8 mouse cellular contexts compared by ENCODE assay signal in genomic region chr19:47836701-47837526, GRCm38 (mm10). TPM values are rescaled to one million over a fixed set of nuclear protein-coding genes. Genes with fewer than 3 reads are reported as not detected.
DNase-seq lines count a peak whose midpoint lies in the region; ATAC-seq and TF ChIP-seq lines count a peak whose summit lies in the region.

No protein-coding gene starts in this region.

- WGBS in heart, embryonic 15.5 days = 4% methylated on average over 49 of the region's 49 CpGs
- WGBS in kidney, postnatal 0 days = 4% methylated on average over 48 of the region's 49 CpGs
- WGBS in liver, embryonic 16.5 days (ENCODE audit: insufficient replicate concordance) = 3% methylated on average over 49 of the region's 49 CpGs
- WGBS in neural tube, embryonic 11.5 days = 2% methylated on average over 47 of the region's 49 CpGs

- H3K9me3 ChIP-seq in heart, embryonic 15.5 days (replicated peaks) = no peaks in the 10 kb centered on the region
- H3K9me3 ChIP-seq in kidney, postnatal 0 days (replicated peaks; ENCODE audit: low read length) = no peaks in the 10 kb centered on the region
- no peaks in the 10 kb centered on the region for H3K9me3 ChIP-seq in liver, embryonic 16.5 days (replicated peaks; ENCODE audit: control insufficient read depth, low read length)
- H3K9me3 ChIP-seq in neural tube, embryonic 11.5 days (ENCODE audit: control insufficient read depth, low read length) = no peaks in the 10 kb centered on the region

- H3K4me1 ChIP-seq in embryonic fibroblast, embryonic 13.5 days (ENCODE audit: control insufficient read depth, insufficient read depth, low read length) = peaks cover 3% of the 10 kb centered on the region; the same call in 1 of the 2 replicates
- peaks cover 9% of the 10 kb centered on the region for H3K4me1 ChIP-seq in heart, embryonic 15.5 days (replicated peaks)
- no peaks in the 10 kb centered on the region for H3K4me1 ChIP-seq in kidney, postnatal 0 days (replicated peaks; ENCODE audit: insufficient read depth, low read length)
- H3K4me1 ChIP-seq in liver, embryonic 16.5 days (ENCODE audit: control insufficient read depth, low read depth, low read length) = no peaks in the 10 kb centered on the region; the same call in 1 of the 2 replicates
- H3K4me1 ChIP-seq in neural tube, embryonic 11.5 days (ENCODE audit: control insufficient read depth, insufficient read depth, low read length) = 0 out of 2 replicates have a peak, but pooled peaks cover 2% of the 10 kb centered on the region

- no peaks in the 10 kb centered on the region for H3K36me3 ChIP-seq in C2C12 (ENCODE audit: control insufficient read depth, insufficient read depth)
- no peaks in the 10 kb centered on the region for H3K36me3 ChIP-seq in heart, embryonic 15.5 days
- no peaks in the 10 kb centered on the region for H3K36me3 ChIP-seq in kidney, postnatal 0 days (ENCODE audit: insufficient read depth, low read length)
- H3K36me3 ChIP-seq in liver, embryonic 16.5 days (ENCODE audit: control insufficient read depth, insufficient read depth) = no peaks in the 10 kb centered on the region
- no peaks in the 10 kb centered on the region for H3K36me3 ChIP-seq in neural tube, embryonic 11.5 days (ENCODE audit: control insufficient read depth, insufficient read depth, low read length)

- H3ac ChIP-seq in C2C12 (ENCODE audit: control insufficient read depth, insufficient read length, low read depth) = peak overlapping the region; percentile 1

- H3K4me3 ChIP-seq in C2C12 (ENCODE audit: insufficient read depth, poor library complexity, severe bottlenecking) = no peak overlapping the region
- H3K4me3 ChIP-seq in embryonic fibroblast, embryonic 13.5 days (ENCODE audit: insufficient read depth, low read length) = peak overlapping the region; percentile 40
- peak overlapping the region; percentile 57 for H3K4me3 ChIP-seq in heart, embryonic 15.5 days
- H3K4me3 ChIP-seq in kidney, postnatal 0 days (replicated peaks; ENCODE audit: low read depth, low read length) = peak overlapping the region; percentile 33
- H3K4me3 ChIP-seq in liver, embryonic 16.5 days (ENCODE audit: low read depth, low read length) = peak overlapping the region; percentile 35
- peak overlapping the region; percentile 30 for H3K4me3 ChIP-seq in neural tube, embryonic 11.5 days (ENCODE audit: low read depth, low read length)

- peak; percentile 51 for DNase-seq in adrenal gland, postnatal 25 days
- DNase-seq in kidney, postnatal 0 days (ENCODE audit: low spot score) = peak; percentile 68
- DNase-seq in neural tube, embryonic 11.5 days (ENCODE audit: low spot score) = peak; percentile 82
- DNase-seq in testis, postnatal 10 days (ENCODE audit: low spot score) = peak; percentile 80

- H3K79me3 ChIP-seq in C2C12 (ENCODE audit: low read depth) = no peaks in the 10 kb centered on the region

- peak; percentile 80 for ATAC-seq in heart, embryonic 15.5 days (replicated peaks; ENCODE audit: insufficient number of reproducible peaks, insufficient read depth, low FRiP score, low read depth)
- ATAC-seq in kidney, postnatal 0 days (replicated peaks; ENCODE audit: low FRiP score, low read depth) = peak; percentile 91
- ATAC-seq in liver, embryonic 16.5 days (ENCODE audit: low read depth) = peak; percentile 21; the same call in 1 of the 2 replicates
- peak; percentile 92 for ATAC-seq in neural tube, embryonic 11.5 days (ENCODE audit: insufficient read depth, low FRiP score, low TSS enrichment)

- no peaks in the 10 kb centered on the region for H3K27me3 ChIP-seq in C2C12 (ENCODE audit: control insufficient read depth, insufficient read depth, insufficient read length)
- H3K27me3 ChIP-seq in heart, embryonic 15.5 days = peaks cover 26% of the 10 kb centered on the region
- peaks cover 4% of the 10 kb centered on the region; the same call in 1 of the 2 replicates for H3K27me3 ChIP-seq in kidney, postnatal 0 days (ENCODE audit: insufficient read depth, low read length)
- peaks cover 15% of the 10 kb centered on the region for H3K27me3 ChIP-seq in liver, embryonic 16.5 days (ENCODE audit: control insufficient read depth, insufficient read depth, low read depth, low read length)
- 0 out of 2 replicates have a peak, but pooled peaks cover 2% of the 10 kb centered on the region for H3K27me3 ChIP-seq in neural tube, embryonic 11.5 days (ENCODE audit: control insufficient read depth, insufficient read depth, low read length)

- H3K9ac ChIP-seq in heart, embryonic 15.5 days = peak overlapping the region; percentile 9
- peak overlapping the region; percentile 44; the same call in 1 of the 2 replicates for H3K9ac ChIP-seq in kidney, postnatal 0 days (ENCODE audit: low read depth, low read length)
- H3K9ac ChIP-seq in liver, embryonic 16.5 days (ENCODE audit: low read depth, low read length) = no peak overlapping the region
- H3K9ac ChIP-seq in neural tube, embryonic 11.5 days (ENCODE audit: low read length) = peak overlapping the region; percentile 5; the same call in 1 of the 2 replicates

- peak overlapping the region; percentile 97 for H3K4me2 ChIP-seq in heart, embryonic 15.5 days
- H3K4me2 ChIP-seq in kidney, postnatal 0 days (ENCODE audit: low read length) = peak overlapping the region; percentile 62
- peak overlapping the region; percentile 56 for H3K4me2 ChIP-seq in liver, embryonic 16.5 days (ENCODE audit: low read depth, low read length)
- H3K4me2 ChIP-seq in neural tube, embryonic 11.5 days (ENCODE audit: low read depth) = peak overlapping the region; percentile 55

- no peaks in the 10 kb centered on the region for H3K79me2 ChIP-seq in C2C12 (ENCODE audit: control insufficient read depth, insufficient read depth)

- TF ChIP-seq POLR2A in embryonic fibroblast, embryonic 13.5 days (IDR thresholded peaks at IDR 0.05; ENCODE audit: low read depth, low read length) = no peak

- H3K27ac ChIP-seq in embryonic fibroblast, embryonic 13.5 days (ENCODE audit: insufficient read depth, low read length) = no peak overlapping the region
- H3K27ac ChIP-seq in heart, embryonic 15.5 days = no peak overlapping the region
- no peak overlapping the region for H3K27ac ChIP-seq in kidney, postnatal 0 days
- no peak overlapping the region for H3K27ac ChIP-seq in liver, embryonic 16.5 days (ENCODE audit: low read length)
- no peak overlapping the region for H3K27ac ChIP-seq in neural tube, embryonic 11.5 days (ENCODE audit: low read depth, low read length)

- no peak for TF ChIP-seq CTCF in C2C12 (IDR thresholded peaks at IDR 0.05; ENCODE audit: control insufficient read depth, insufficient read depth, insufficient read length)
- no peak for TF ChIP-seq CTCF in embryonic fibroblast, embryonic 13.5 days (IDR thresholded peaks at IDR 0.05; ENCODE audit: borderline replicate concordance, insufficient read depth, low read length)
- TF ChIP-seq CTCF in kidney, postnatal 0 days (IDR thresholded peaks at IDR 0.05; ENCODE audit: low read depth) = peak; percentile 54

TF ChIP-seq in C2C12, 6 proteins besides CTCF, POLR2A, EP300 and RAD21:
- TF ChIP-seq MAX (IDR thresholded peaks at IDR 0.05) (no peak), CEBPB (IDR thresholded peaks at IDR 0.05; ENCODE audit: low read depth) (peak; percentile 42), USF1 (IDR thresholded peaks at IDR 0.05; ENCODE audit: low read depth) (no peak), MYOG (IDR thresholded peaks at IDR 0.05; ENCODE audit: control insufficient read depth, extremely low read depth, insufficient read length) (no peak), MYOD1 (IDR thresholded peaks at IDR 0.05; ENCODE audit: control insufficient read depth, insufficient read length, low read depth) (no peak), FOSL1 (IDR thresholded peaks at IDR 0.05; ENCODE audit: insufficient read depth, low read length, poor library complexity, severe bottlenecking) (no peak)

RNA-seq across cellular contexts. Expression of gene Gsto1, which starts 17.9 kb away (rescaled TPM):
- polyA plus RNA-seq in C2C12 (2012; fragmentation: generic; extraction: Trizol) = 272 TPM
- total RNA-seq in adrenal gland, postnatal 25 days (2021) = 143 and 204 TPM in 2 replicates
- 340 and 673 TPM in 2 replicates for polyA plus RNA-seq in embryonic fibroblast, embryonic 13.5 days (2011; ENCODE audit: insufficient read length, low read depth, missing spikeins)
- polyA plus RNA-seq in heart, embryonic 15.5 days (2015; fragmentation: Nextera tagmentation; extraction: Ambion mirVana) = 97.5 and 103 TPM in 2 replicates
- polyA plus RNA-seq in kidney, postnatal 0 days (2015; fragmentation: Nextera tagmentation; extraction: Ambion mirVana) = 150 and 159 TPM in 2 replicates
- polyA plus RNA-seq in liver, embryonic 16.5 days (2015; fragmentation: Nextera tagmentation; extraction: Ambion mirVana) = 123 and 134 TPM in 2 replicates
- 130 and 136 TPM in 2 replicates for polyA plus RNA-seq in neural tube, embryonic 11.5 days (2014; fragmentation: Nextera tagmentation; extraction: Ambion mirVana)

RNA-seq across cellular contexts. Expression of gene Gsto2, which starts 28.4 kb away (rescaled TPM):
- 2.6 TPM for polyA plus RNA-seq in C2C12 (2012; fragmentation: generic; extraction: Trizol)
- total RNA-seq in adrenal gland, postnatal 25 days (2021) = 1.4 and 2.9 TPM in 2 replicates
- 0.98 and 3.5 TPM in 2 replicates for polyA plus RNA-seq in embryonic fibroblast, embryonic 13.5 days (2011; ENCODE audit: insufficient read length, low read depth, missing spikeins)
- polyA plus RNA-seq in heart, embryonic 15.5 days (2015; fragmentation: Nextera tagmentation; extraction: Ambion mirVana) = 0.74 and 1.2 TPM in 2 replicates
- polyA plus RNA-seq in kidney, postnatal 0 days (2015; fragmentation: Nextera tagmentation; extraction: Ambion mirVana) = 1.7 and 1.9 TPM in 2 replicates
- polyA plus RNA-seq in liver, embryonic 16.5 days (2015; fragmentation: Nextera tagmentation; extraction: Ambion mirVana) = 0.07 and 0.08 TPM in 2 replicates
- 0.99 and 1.3 TPM in 2 replicates for polyA plus RNA-seq in neural tube, embryonic 11.5 days (2014; fragmentation: Nextera tagmentation; extraction: Ambion mirVana)

Comparison
In these comparisons a context has a peak if more than half of its experiments do, and no peak if none do; other contexts are left out.
1. ATAC-seq: peak in every context shown above with its lines; median percentile 92 in neural tube, embryonic 11.5 days; 91 in kidney, postnatal 0 days; 80 in heart, embryonic 15.5 days; 21 in liver, embryonic 16.5 days.